Mouse (Mus musculus): ENCODE measurements around the gene Cacnb4. TPM values are rescaled to one million over a fixed set of nuclear protein-coding genes. Genes with fewer than 3 reads are reported as not detected.

The Cacnb4 gene
- polyA plus RNA-seq, 1 experiment: 0.04 TPM

GRCm38 (mm10) chr2:52578846-52579245, 97.8 kb downstream of the Cacnb4 start:
- TF ChIP-seq POLR2A (IDR thresholded peaks at IDR 0.05; ENCODE audit: borderline replicate concordance, extremely low read depth, low read depth, low read length) (no peak), CTCF (IDR thresholded peaks at IDR 0.05; ENCODE audit: insufficient read depth, low read length) (no peak)
- peaks cover 5% of the 10 kb centered on the region; the same call in 1 of the 2 replicates for H3K4me1 ChIP-seq (ENCODE audit: control insufficient read depth, insufficient read depth, low read length)
- no peak overlapping the region for H3K4me3 ChIP-seq (replicated peaks; ENCODE audit: extremely low read depth, low read depth, low read length)
- DNase-seq: peak; percentile 63
- 38% methylated on average over 3 of the region's 3 CpGs for WGBS

- TF ChIP-seq POLR2A (IDR thresholded peaks at IDR 0.05; ENCODE audit: borderline replicate concordance, extremely low read depth, low read depth, low read length) (no peak), CTCF (IDR thresholded peaks at IDR 0.05; ENCODE audit: insufficient read depth, low read length) (no peak)
- no peak for DNase-seq
- peaks cover 5% of the 10 kb centered on the region; the same call in 1 of the 2 replicates for H3K4me1 ChIP-seq (ENCODE audit: control insufficient read depth, insufficient read depth, low read length)
- whole genome bisulfite sequencing: 76% methylated on average over 4 of the region's 4 CpGs
- no peak overlapping the region for H3K4me3 ChIP-seq (replicated peaks; ENCODE audit: extremely low read depth, low read depth, low read length)
Measured at GRCm38 (mm10) chr2:52577700-52578099, 98.9 kb downstream of the Cacnb4 start.

- TF ChIP-seq POLR2A (IDR thresholded peaks at IDR 0.05; ENCODE audit: borderline replicate concordance, extremely low read depth, low read depth, low read length): no peak
- no peak for TF ChIP-seq CTCF (IDR thresholded peaks at IDR 0.05; ENCODE audit: insufficient read depth, low read length)
- WGBS: 59% methylated on average over 2 of the region's 2 CpGs
- peaks cover 5% of the 10 kb centered on the region; the same call in 1 of the 2 replicates for H3K4me1 ChIP-seq (ENCODE audit: control insufficient read depth, insufficient read depth, low read length)
- no peak overlapping the region for H3K4me3 ChIP-seq (replicated peaks; ENCODE audit: extremely low read depth, low read depth, low read length)
- no peak for DNase-seq
Measured at GRCm38 (mm10) chr2:52576546-52576945, 100.1 kb downstream of the Cacnb4 start.

GRCm38 (mm10) chr2:52575637-52576175, 100.9 kb downstream of the Cacnb4 start:
- no peak for DNase-seq
- Histone ChIP-seq H3K4me3 (replicated peaks; ENCODE audit: extremely low read depth, low read depth, low read length) (no peak overlapping the region), H3K4me1 (ENCODE audit: control insufficient read depth, insufficient read depth, low read length) (0 out of 2 replicates have a peak, but pooled peaks cover 3% of the 10 kb centered on the region)
- TF ChIP-seq POLR2A (IDR thresholded peaks at IDR 0.05; ENCODE audit: borderline replicate concordance, extremely low read depth, low read depth, low read length): no peak
- no peak for TF ChIP-seq CTCF (IDR thresholded peaks at IDR 0.05; ENCODE audit: insufficient read depth, low read length)
- 90% methylated on average over 10 of the region's 10 CpGs for WGBS

- no peak for DNase-seq
- Histone ChIP-seq H3K4me3 (replicated peaks; ENCODE audit: extremely low read depth, low read depth, low read length) (no peak overlapping the region), H3K4me1 (ENCODE audit: control insufficient read depth, insufficient read depth, low read length) (no peaks in the 10 kb centered on the region)
- TF ChIP-seq CTCF (IDR thresholded peaks at IDR 0.05; ENCODE audit: insufficient read depth, low read length): no peak
- no peak for TF ChIP-seq POLR2A (IDR thresholded peaks at IDR 0.05; ENCODE audit: borderline replicate concordance, extremely low read depth, low read depth, low read length)
- 87% methylated on average over 3 of the region's 3 CpGs for WGBS
Measured at GRCm38 (mm10) chr2:52574929-52575328, 101.7 kb downstream of the Cacnb4 start.

- WGBS: 83% methylated on average over 6 of the region's 6 CpGs
Measured at GRCm38 (mm10) chr2:52572221-52572620, 104.4 kb downstream of the Cacnb4 start.

GRCm38 (mm10) chr2:52571339-52571968, 105.2 kb downstream of the Cacnb4 start:
- WGBS: 60% methylated on average over 13 of the region's 13 CpGs
- no peak for DNase-seq
- no peaks in the 10 kb centered on the region for H3K4me1 ChIP-seq (ENCODE audit: control insufficient read depth, insufficient read depth, low read length)
- TF ChIP-seq CTCF (IDR thresholded peaks at IDR 0.05; ENCODE audit: insufficient read depth, low read length): no peak
- TF ChIP-seq POLR2A (IDR thresholded peaks at IDR 0.05; ENCODE audit: borderline replicate concordance, extremely low read depth, low read depth, low read length): no peak
- H3K4me3 ChIP-seq (replicated peaks; ENCODE audit: extremely low read depth, low read depth, low read length): no peak overlapping the region

More at GRCm38 (mm10) chr2:52572221-52572620, 104.4 kb downstream of the Cacnb4 start:
- no peak for TF ChIP-seq POLR2A (IDR thresholded peaks at IDR 0.05; ENCODE audit: borderline replicate concordance, extremely low read depth, low read depth, low read length)
- TF ChIP-seq CTCF (IDR thresholded peaks at IDR 0.05; ENCODE audit: insufficient read depth, low read length): no peak
- H3K4me3 ChIP-seq (replicated peaks; ENCODE audit: extremely low read depth, low read depth, low read length): no peak overlapping the region
- H3K4me1 ChIP-seq (ENCODE audit: control insufficient read depth, insufficient read depth, low read length): no peaks in the 10 kb centered on the region
- DNase-seq: no peak

- no peak for DNase-seq
- Histone ChIP-seq H3K4me1 (ENCODE audit: control insufficient read depth, insufficient read depth, low read length) (no peaks in the 10 kb centered on the region), H3K4me3 (replicated peaks; ENCODE audit: extremely low read depth, low read depth, low read length) (no peak overlapping the region)
- WGBS: 66% methylated on average over 5 of the region's 5 CpGs
- TF ChIP-seq CTCF (IDR thresholded peaks at IDR 0.05; ENCODE audit: insufficient read depth, low read length) (no peak), POLR2A (IDR thresholded peaks at IDR 0.05; ENCODE audit: borderline replicate concordance, extremely low read depth, low read depth, low read length) (no peak)
Measured at GRCm38 (mm10) chr2:52570781-52571180, 105.8 kb downstream of the Cacnb4 start.

- H3K4me3 ChIP-seq (replicated peaks; ENCODE audit: extremely low read depth, low read depth, low read length): no peak overlapping the region
- WGBS: 48% methylated on average over 11 of the region's 11 CpGs
- no peaks in the 10 kb centered on the region for H3K4me1 ChIP-seq (ENCODE audit: control insufficient read depth, insufficient read depth, low read length)
- DNase-seq: no peak
- TF ChIP-seq CTCF (IDR thresholded peaks at IDR 0.05; ENCODE audit: insufficient read depth, low read length) (no peak), POLR2A (IDR thresholded peaks at IDR 0.05; ENCODE audit: borderline replicate concordance, extremely low read depth, low read depth, low read length) (no peak)
Measured at GRCm38 (mm10) chr2:52570171-52570570, 106.5 kb downstream of the Cacnb4 start.

- H3K4me1 ChIP-seq (ENCODE audit: control insufficient read depth, insufficient read depth, low read length): no peaks in the 10 kb centered on the region
- DNase-seq: no peak
- TF ChIP-seq POLR2A (IDR thresholded peaks at IDR 0.05; ENCODE audit: borderline replicate concordance, extremely low read depth, low read depth, low read length) (no peak), CTCF (IDR thresholded peaks at IDR 0.05; ENCODE audit: insufficient read depth, low read length) (no peak)
- WGBS: 71% methylated on average over 3 of the region's 3 CpGs
- no peak overlapping the region for H3K4me3 ChIP-seq (replicated peaks; ENCODE audit: extremely low read depth, low read depth, low read length)
Measured at GRCm38 (mm10) chr2:52568131-52568530, 108.5 kb downstream of the Cacnb4 start.
